Comparison of ENCODE assay signal across 13 mouse cellular contexts in the genomic region with DNA sequence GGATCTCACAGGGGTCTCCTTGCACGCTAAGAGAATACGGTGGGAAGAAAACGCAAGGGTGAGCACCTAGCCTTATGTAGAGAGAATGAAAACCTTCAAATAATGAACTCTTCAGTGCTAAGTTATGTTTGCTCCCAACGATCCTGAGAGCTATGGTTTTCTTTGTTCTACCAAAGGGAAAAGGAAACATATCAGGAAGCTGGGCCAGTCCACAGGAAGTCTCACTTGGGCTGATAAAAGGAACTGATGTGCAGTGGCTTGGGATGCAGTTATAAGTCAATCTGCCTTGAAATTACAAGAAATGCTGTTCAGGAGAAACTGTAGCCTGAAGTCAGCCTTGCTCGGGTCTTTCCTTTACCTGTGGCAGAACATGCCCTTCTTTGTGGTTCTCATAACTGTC. TPM values are rescaled to one million over a fixed set of nuclear protein-coding genes. Genes with fewer than 3 reads are reported as not detected.
DNase-seq lines count a peak whose midpoint lies in the region; ATAC-seq lines count a peak whose summit lies in the region.
"Had no signal": no experiment of that assay in that cellular context is flagged by ENCODE, and none has a peak within 500 bp of the region (broad histone marks: within the 10 kb centered on the region; RNA-seq: fewer than 3 reads in every experiment).

No protein-coding gene starts in this region.

- H3K27ac ChIP-seq in heart, embryonic 11.5 days (ENCODE audit: low read depth, low read length) = peak overlapping the region; percentile 66
- peak overlapping the region; percentile 71 for H3K27ac ChIP-seq in lung, embryonic 16.5 days (ENCODE audit: low read length)
- H3K27ac ChIP-seq: hindbrain, embryonic 12.5 days; liver, embryonic 13.5 days; midbrain, embryonic 13.5 days had no signal

- no peak overlapping the region for H3K4me2 ChIP-seq in heart, embryonic 11.5 days
- 0 out of 2 replicates have a peak overlapping the region, but pooled peaks have one; percentile 18 for H3K4me2 ChIP-seq in lung, embryonic 16.5 days (ENCODE audit: low read depth, low read length)
- H3K4me2 ChIP-seq: hindbrain, embryonic 12.5 days; liver, embryonic 13.5 days; midbrain, embryonic 13.5 days had no signal

- no peak for DNase-seq in heart, postnatal 36 days
- no peak for DNase-seq in lung, postnatal 25 days (ENCODE audit: low spot score)
- DNase-seq in lung, postnatal 10 days = peak; percentile 36
- no peak for DNase-seq in cerebellum, adult 9-10 months
- no peak for DNase-seq in thymus, postnatal 4 days
- DNase-seq: adrenal gland, postnatal 36 days; cerebellum, adult 11-12 months; liver, embryonic 13.5 days had no signal

- no peaks in the 10 kb centered on the region for H3K27me3 ChIP-seq in heart, embryonic 11.5 days (ENCODE audit: control insufficient read depth, insufficient read depth, low read length)
- no peaks in the 10 kb centered on the region for H3K27me3 ChIP-seq in lung, embryonic 16.5 days (ENCODE audit: control insufficient read depth, insufficient read depth, low read depth, low read length)
- H3K27me3 ChIP-seq: hindbrain, embryonic 12.5 days; liver, embryonic 13.5 days; midbrain, embryonic 13.5 days had no signal

- H3K9me3 ChIP-seq in heart, embryonic 11.5 days (replicated peaks; ENCODE audit: control insufficient read depth, low read length) = no peaks in the 10 kb centered on the region
- no peaks in the 10 kb centered on the region for H3K9me3 ChIP-seq in lung, embryonic 16.5 days (ENCODE audit: control insufficient read depth, low read length)
- H3K9me3 ChIP-seq: hindbrain, embryonic 12.5 days; liver, embryonic 13.5 days; midbrain, embryonic 13.5 days had no signal

- no peak overlapping the region for H3K4me3 ChIP-seq in heart, embryonic 11.5 days (ENCODE audit: low read depth, low read length)
- H3K4me3 ChIP-seq in lung, embryonic 16.5 days (ENCODE audit: low read length) = no peak overlapping the region
- H3K4me3 ChIP-seq: hindbrain, embryonic 12.5 days; liver, embryonic 13.5 days; midbrain, embryonic 13.5 days had no signal

- intact Hi-C loops in heart, postnatal 36 days (cut with DNase I) = no loop called here

- WGBS in heart, embryonic 11.5 days (ENCODE audit: insufficient replicate concordance) = 64% methylated on average over 5 of the region's 5 CpGs
- 60% methylated on average over 5 of the region's 5 CpGs for WGBS in lung, embryonic 16.5 days

- peaks cover 7% of the 10 kb centered on the region; the same call in 1 of the 2 replicates for H3K4me1 ChIP-seq in heart, embryonic 11.5 days (ENCODE audit: control insufficient read depth, insufficient read depth, low read length)
- H3K4me1 ChIP-seq in lung, embryonic 16.5 days (replicated peaks; ENCODE audit: control insufficient read depth, insufficient read depth, low read length) = no peaks in the 10 kb centered on the region
- H3K4me1 ChIP-seq: hindbrain, embryonic 12.5 days; midbrain, embryonic 13.5 days had no signal

- H3K9ac ChIP-seq in heart, embryonic 11.5 days (ENCODE audit: low read depth, low read length) = no peak overlapping the region
- H3K9ac ChIP-seq in lung, embryonic 16.5 days (ENCODE audit: low read length) = no peak overlapping the region
- H3K9ac ChIP-seq: hindbrain, embryonic 12.5 days; liver, embryonic 13.5 days; midbrain, embryonic 13.5 days had no signal

- H3K36me3 ChIP-seq in heart, embryonic 11.5 days (ENCODE audit: control insufficient read depth, insufficient read depth, low read length) = no peaks in the 10 kb centered on the region
- no peaks in the 10 kb centered on the region for H3K36me3 ChIP-seq in lung, embryonic 16.5 days (ENCODE audit: control insufficient read depth, insufficient read depth, low read length)
- H3K36me3 ChIP-seq: hindbrain, embryonic 12.5 days; liver, embryonic 13.5 days; midbrain, embryonic 13.5 days had no signal

- ATAC-seq in heart, embryonic 11.5 days (replicated peaks; ENCODE audit: insufficient number of reproducible peaks, low FRiP score, low TSS enrichment) = no peak
- no peak for ATAC-seq in lung, embryonic 16.5 days (ENCODE audit: low read depth)
- ATAC-seq in hematopoietic stem cell, adult 5-6 weeks (replicated peaks in 1 of 2; ENCODE audit: insufficient read depth in 1 of 2, low FRiP score in 2 of 2, low TSS enrichment in 1 of 2, low read depth in 1 of 2, poor library complexity in 2 of 2, severe bottlenecking in 2 of 2) = peak; percentile 18 to 31; a peak in 1 of 4 replicates
- ATAC-seq: midbrain, embryonic 13.5 days had no signal

RNA-seq across cellular contexts. Expression of a gene that starts 13.1 kb away (rescaled TPM):
- polyA plus RNA-seq in heart, embryonic 11.5 days (2014; fragmentation: Nextera tagmentation; extraction: Ambion mirVana) = 17.1 and 18.7 TPM in 2 replicates
- total RNA-seq in heart, postnatal 36 days (2021) = 10 to 100 TPM; 28.2 to 28.8 TPM
- polyA plus RNA-seq in lung, embryonic 16.5 days (2015; fragmentation: Nextera tagmentation; extraction: Ambion mirVana) = 32.8 and 34.9 TPM in 2 replicates
- total RNA-seq in hematopoietic stem cell, adult 5-6 weeks (2017) = 112 and 123 TPM in 2 replicates

Comparison
In these comparisons a context has a peak if more than half of its experiments do, and no peak if none do; other contexts are left out.
1. ATAC-seq: peak in hematopoietic stem cell, adult 5-6 weeks (2 of 2); none in heart, embryonic 11.5 days (single experiment) and lung, embryonic 16.5 days (single experiment).